Mouse (Mus musculus) cortical plate, adult 2 months (tissue): ENCODE results near the gene Cox15.

ENCODE experiments used
- CTCF ChIP-seq: fragments of 200-500 bp; IDR thresholded peaks from 2 replicates; pipeline ENCODE4 v1.5.1; 2011; ENCODE audit warnings: mild to moderate bottlenecking, control low read depth, low read length; ENCODE audit not compliant: insufficient read depth; ENCODE audit errors: extremely low read depth
- POLR2A ChIP-seq: fragments of 200-500 bp; IDR thresholded peaks from 2 replicates; pipeline ENCODE4 v1.6.1; 2011; ENCODE audit warnings: mild to moderate bottlenecking, low read length, control low read depth; ENCODE audit not compliant: insufficient read depth; ENCODE audit errors: extremely low read depth

DNA sequence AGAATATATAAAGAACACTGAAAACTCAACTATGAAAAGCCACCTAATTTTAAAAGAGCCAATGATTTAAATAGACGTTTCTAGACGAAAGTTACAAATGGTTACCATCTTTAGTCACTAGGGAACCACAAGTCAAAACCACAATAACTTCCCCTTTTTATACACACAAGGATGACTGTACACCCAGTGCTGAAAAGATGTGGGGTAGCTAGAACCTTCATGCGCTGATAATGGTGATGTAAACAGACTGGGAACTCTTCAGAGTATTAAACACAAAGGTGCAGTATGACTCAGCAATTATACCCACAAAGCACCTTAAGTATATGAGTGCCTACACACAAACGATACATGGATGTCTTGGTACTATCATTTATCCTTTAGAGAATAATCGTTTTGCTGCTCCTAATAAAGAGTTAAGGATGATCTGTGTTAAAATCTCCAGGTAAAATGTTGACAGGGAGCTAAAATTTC, 18.7 kb upstream of the Cox15 start:
- TF ChIP-seq POLR2A, result no peak
- no peak for TF ChIP-seq CTCF
